Mouse (Mus musculus) lung, postnatal 36 days (tissue): ENCODE data around the gene Hlf.

ENCODE experiments used
- DNase-seq: peaks from one replicate; pipeline ENCODE4 v3.0.0; 2022; ENCODE audit warnings: mixed read lengths

Gene Hlf

DNA sequence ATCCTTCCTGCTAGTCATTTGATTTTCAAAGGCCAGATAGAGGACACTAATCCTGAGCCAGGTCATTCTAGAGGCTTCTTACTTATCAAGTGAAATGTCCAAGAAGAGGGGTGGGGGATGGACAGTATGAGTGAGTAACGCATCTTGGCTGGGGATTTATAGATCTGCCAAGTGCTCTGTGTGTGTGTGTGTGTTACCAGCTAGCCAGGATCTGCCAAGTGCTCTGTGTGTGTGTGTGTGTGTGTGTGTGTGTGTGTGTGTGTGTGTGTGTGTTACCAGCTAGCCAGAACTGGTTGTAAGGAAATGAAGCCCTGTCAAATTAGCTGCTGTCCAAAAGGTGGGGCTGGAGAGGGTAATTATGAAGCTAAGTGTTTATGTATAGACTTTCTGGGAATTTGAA is 55.9 kb downstream of the Hlf start:
- DNase-seq: no peak

DNA sequence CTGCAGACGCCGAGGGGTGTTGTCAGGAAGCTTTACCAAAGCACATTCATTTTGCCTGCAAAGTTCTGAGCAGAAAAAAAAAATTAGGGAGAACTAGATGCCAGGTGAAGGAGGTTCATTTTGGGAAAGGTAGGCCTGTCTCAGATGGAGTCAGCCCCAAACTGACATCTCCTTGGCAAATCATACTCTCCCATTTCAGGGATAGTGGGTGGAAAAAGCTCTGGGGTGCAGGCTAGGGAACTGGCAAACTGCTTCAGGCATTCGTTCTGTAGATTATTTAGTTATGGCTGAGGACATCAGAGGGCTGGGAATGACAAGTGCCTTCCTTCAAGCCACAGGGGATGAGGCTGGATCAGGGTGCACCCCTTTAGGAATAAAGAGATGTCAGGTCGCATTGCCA is 58.0 kb downstream of the Hlf start:
- no peak for DNase-seq

- DNase-seq: peak; percentile 19
These were observed 60.4 kb downstream of the Hlf start for GRCm38 (mm10) chr11:90330202-90330694.

GRCm38 (mm10) chr11:90326836-90327235 is 63.9 kb downstream of the Hlf start:
- peak; percentile 40 for DNase-seq

- DNase-seq: no peak
These were observed 64.5 kb downstream of the Hlf start for GRCm38 (mm10) chr11:90326146-90326545.

DNA sequence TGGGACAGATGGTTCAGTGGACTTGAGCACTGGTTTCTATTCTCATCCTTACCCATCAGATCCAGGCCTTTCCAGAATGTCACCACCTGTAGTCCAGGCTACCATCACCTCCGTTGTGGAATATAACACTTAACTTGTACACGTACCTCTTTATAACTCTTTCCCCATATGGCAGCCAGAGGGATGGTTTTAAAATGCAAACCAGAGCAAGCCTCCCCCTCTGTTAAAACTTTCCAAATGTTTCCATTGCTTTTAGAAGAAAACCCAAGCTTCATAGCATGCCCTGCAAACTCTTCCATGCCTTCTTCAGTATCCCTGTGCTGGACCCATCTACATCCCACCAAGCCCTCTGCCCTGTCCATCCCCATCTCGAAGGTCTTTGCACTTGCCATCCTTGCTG is 66.1 kb downstream of the Hlf start:
- DNase-seq: no peak

DNA sequence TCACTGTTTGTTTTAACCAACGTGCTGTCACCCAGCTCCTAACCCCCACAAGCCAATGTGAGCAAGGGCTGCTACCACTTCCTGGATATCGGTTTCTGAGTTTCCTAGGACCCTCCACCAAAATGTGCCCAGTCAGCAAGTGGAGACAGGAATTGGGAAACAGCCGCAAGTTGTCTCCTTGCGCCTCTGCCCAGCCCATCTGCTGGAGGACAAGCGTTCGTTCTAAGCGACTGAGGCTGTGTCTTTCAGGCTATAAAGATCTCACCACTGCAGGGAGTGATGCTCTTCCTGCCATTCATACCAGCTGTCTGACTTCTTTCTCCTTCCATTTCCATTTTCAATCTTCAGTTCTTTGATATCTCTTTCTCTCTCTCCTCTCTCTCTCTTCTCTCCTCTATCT is 69.8 kb downstream of the Hlf start:
- DNase-seq: no peak

- peak; percentile 61 for DNase-seq
These were observed 73.2 kb downstream of the Hlf start for GRCm38 (mm10) chr11:90317482-90317881.

GRCm38 (mm10) chr11:90314606-90315005 is 76.1 kb downstream of the Hlf start:
- DNase-seq: no peak

GRCm38 (mm10) chr11:90306993-90307392 is 83.7 kb downstream of the Hlf start:
- DNase-seq: peak; percentile 78

DNA sequence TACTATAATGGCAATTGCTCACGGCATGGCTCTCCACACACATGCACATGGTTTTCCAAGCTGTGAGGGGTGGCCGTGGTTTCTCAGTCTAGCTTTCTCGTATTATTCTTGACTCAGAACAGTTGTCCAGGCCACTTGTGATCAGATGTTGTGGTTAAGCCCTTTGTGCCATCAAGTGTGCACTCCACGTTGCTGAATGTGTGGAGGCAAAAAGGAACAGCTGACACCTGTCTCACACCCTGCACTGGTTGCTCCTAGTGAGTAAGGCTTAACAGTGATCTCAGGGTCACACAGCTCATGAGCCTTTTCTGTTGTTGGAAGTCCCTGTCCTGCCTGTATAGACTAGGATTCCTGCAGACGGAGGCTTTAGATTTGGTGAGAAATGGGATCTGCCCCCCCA is 84.6 kb downstream of the Hlf start:
- DNase-seq: no peak

- no peak for DNase-seq
These were observed 96.1 kb downstream of the Hlf start for GRCm38 (mm10) chr11:90294622-90295021.

GRCm38 (mm10) chr11:90292766-90293165 is 97.9 kb downstream of the Hlf start:
- no peak for DNase-seq

GRCm38 (mm10) chr11:90291156-90291555 is 99.5 kb downstream of the Hlf start:
- no peak for DNase-seq

DNA sequence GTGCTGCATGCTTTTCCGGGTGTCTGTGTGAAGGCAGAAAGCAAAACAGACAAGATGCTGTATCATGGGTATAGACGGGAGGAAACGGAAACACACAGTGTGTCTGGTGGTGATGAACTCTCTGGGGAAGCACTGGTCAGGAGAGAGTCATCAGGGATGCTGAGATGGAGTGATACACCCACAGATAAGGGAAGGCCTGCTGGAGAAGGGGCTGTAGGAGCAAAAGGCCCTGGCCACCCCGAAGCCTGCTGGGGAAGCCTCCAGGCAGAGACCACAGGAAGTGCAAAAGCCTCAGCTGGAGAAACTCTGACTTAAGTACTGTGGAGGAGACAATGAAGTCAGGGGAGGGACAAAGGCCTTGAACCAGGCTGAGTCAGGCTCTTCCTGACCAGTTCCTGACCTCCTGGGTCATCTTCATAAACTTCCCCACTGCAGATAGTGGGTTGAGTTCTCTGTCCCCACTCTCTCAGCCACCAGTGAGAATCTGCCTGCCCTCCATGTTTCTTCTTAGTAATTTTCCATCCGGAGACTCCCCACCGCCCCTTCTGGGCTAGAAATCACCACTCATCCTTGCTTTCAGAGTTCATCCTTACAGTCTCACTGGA is 104.0 kb downstream of the Hlf start:
- no peak for DNase-seq
